ENCODE assay signal across 13 mouse cellular contexts in genomic region chr5:123200816-123201522, GRCm38 (mm10). TPM values are rescaled to one million over a fixed set of nuclear protein-coding genes. Genes with fewer than 3 reads are reported as not detected.
"Had no signal": no experiment of that assay in that cellular context is flagged by ENCODE, and none has a peak within 500 bp of the region (broad histone marks: within the 10 kb centered on the region; RNA-seq: fewer than 3 reads in every experiment).

No protein-coding gene starts in this region.

RNA-seq across cellular contexts. Expression of gene Hpd, which starts 18.4 kb away (rescaled TPM):
- total RNA-seq: layer of hippocampus, adult 18-20 months; layer of hippocampus, postnatal 14 days; left cerebral cortex, adult 8-10 months; left cerebral cortex, postnatal 14 days; left cerebral cortex, postnatal 4 days; megakaryocyte, adult 5-6 weeks; midbrain, postnatal 0 days had no signal
- polyA plus RNA-seq: limb, embryonic 12.5 days; limb, embryonic 15.5 days; midbrain, embryonic 10.5 days; midbrain, embryonic 14.5 days; midbrain, postnatal 0 days; neural tube, embryonic 11.5 days; neural tube, embryonic 14.5 days had no signal
